Mouse (Mus musculus) kidney, embryonic 14.5 days (tissue): Measurements from ENCODE around the gene Olfr221. TPM values are rescaled to one million over a fixed set of nuclear protein-coding genes. Genes with fewer than 3 reads are reported as not detected.

Experiments used
- ATAC-seq: fragments of 200-750 bp; cut with Nextera tagmentation; 2 replicates; pipeline ENCODE4 v1.8.0; 2017; ENCODE audit warnings: moderate number of reproducible peaks, mild to moderate bottlenecking, moderate TSS enrichment, moderate library complexity; ENCODE audit not compliant: low FRiP score, low TSS enrichment
- H3K27ac ChIP-seq: fragments of 300-500 bp; sonication (generic); 2 replicates; pipeline ENCODE4 v1.5.1; 2014; ENCODE audit warnings: low read depth, mild to moderate bottlenecking, low read length, moderate library complexity, mixed read lengths
- H3K27me3 ChIP-seq: fragments of 300-500 bp; sonication (generic); 2 replicates; pipeline ENCODE4 v1.6.1; 2014; ENCODE audit warnings: mild to moderate bottlenecking, low read length; ENCODE audit not compliant: control insufficient read depth, insufficient read depth
- H3K36me3 ChIP-seq: fragments of 300-500 bp; sonication (generic); 2 replicates; pipeline ENCODE4 v1.6.1; 2014; ENCODE audit warnings: low read length, mixed read lengths; ENCODE audit not compliant: control insufficient read depth, insufficient read depth
- H3K4me1 ChIP-seq: fragments of 300-500 bp; sonication (generic); 2 replicates; pipeline ENCODE4 v1.6.1; 2014; ENCODE audit warnings: low read length, mixed read lengths; ENCODE audit not compliant: control insufficient read depth, insufficient read depth
- H3K4me2 ChIP-seq: fragments of 300-500 bp; sonication (generic); replicated peaks from 2 replicates; pipeline ENCODE4 v1.6.1; 2014; ENCODE audit warnings: low read depth, mild to moderate bottlenecking, low read length
- H3K4me3 ChIP-seq: fragments of 300-500 bp; sonication (generic); 2 replicates; pipeline ENCODE4 v1.5.1; 2014; ENCODE audit warnings: mild to moderate bottlenecking, low read length
- H3K9ac ChIP-seq: fragments of 300-500 bp; sonication (generic); 2 replicates; pipeline ENCODE4 v1.6.1; 2014; ENCODE audit warnings: low read depth, mild to moderate bottlenecking, low read length, moderate library complexity
- H3K9me3 ChIP-seq: fragments of 300-500 bp; sonication (generic); 2 replicates; pipeline ENCODE4 v1.6.1; 2016; ENCODE audit warnings: low read length; ENCODE audit not compliant: control insufficient read depth
- whole genome bisulfite sequencing: fragments of 180-500 bp; shearing (Covaris S2); extraction: QIAGEN DNeasy Blood & Tissue Kit; methylation state at CpG from one replicate; pipeline ENCODE4 v1.1.7; 2014; 5-methylcytosine and 5-hydroxymethylcytosine counted together
- polyA plus RNA-seq: library from polyadenylated mRNA; unstranded; fragments of >200 nt; fragmentation: Nextera tagmentation; extraction: Ambion mirVana; gene quantifications from 2 replicates; pipeline ENCODE4 v1.2.1, GENCODE M21; 2014

Gene Olfr221
- polyA plus RNA-seq, 1 experiment from 2014 or later: not detected

GRCm38 (mm10) chr14:52021568-52022212 lies 20.6 kb downstream of the Olfr221 start:
- Histone ChIP-seq H3K4me1 (peaks cover 34% of the 10 kb centered on the region), H3K9ac (peak overlapping the region; percentile 23; the same call in 1 of the 2 replicates), H3K27ac (peak overlapping the region; percentile 14; the same call in 1 of the 2 replicates), H3K4me2 (no peak overlapping the region), H3K36me3 (no peaks in the 10 kb centered on the region), H3K9me3 (no peaks in the 10 kb centered on the region), H3K27me3 (no peaks in the 10 kb centered on the region), H3K4me3 (no peak overlapping the region)
- no peak for ATAC-seq
- WGBS: 88% methylated on average over 8 of the region's 8 CpGs

- Histone ChIP-seq H3K9me3 (no peaks in the 10 kb centered on the region), H3K4me3 (peak overlapping the region; percentile 59; the same call in 1 of the 2 replicates), H3K27me3 (no peaks in the 10 kb centered on the region), H3K36me3 (no peaks in the 10 kb centered on the region), H3K4me2 (peak overlapping the region; percentile 59), H3K27ac (peak overlapping the region; percentile 99), H3K4me1 (peaks cover 39% of the 10 kb centered on the region), H3K9ac (peak overlapping the region; percentile 92; the same call in 1 of the 2 replicates)
- WGBS: 52% methylated on average over 4 of the region's 4 CpGs
- ATAC-seq: no peak
Observed at GRCm38 (mm10) chr14:52021138-52021529, 21.1 kb downstream of the Olfr221 start.

GRCm38 (mm10) chr14:52020486-52021137 lies 21.6 kb downstream of the Olfr221 start, which contains the start of gene Zfp219:
Gene Zfp219 (minus strand): TSS chr14:52020733.
- Histone ChIP-seq H3K4me1 (peaks cover 44% of the 10 kb centered on the region), H3K27ac (peak within 1 kb of the TSS; percentile 99), H3K36me3 (no peaks in the 10 kb centered on the region), H3K4me3 (peak within 1 kb of the TSS; percentile 59), H3K4me2 (peak within 1 kb of the TSS; percentile 59), H3K9me3 (no peaks in the 10 kb centered on the region), H3K27me3 (no peaks in the 10 kb centered on the region), H3K9ac (peak within 1 kb of the TSS; percentile 92)
- peak; percentile 58 for ATAC-seq
- WGBS: 4% methylated on average over 15 of the region's 15 CpGs

- Histone ChIP-seq H3K9ac (peak overlapping the region; percentile 92), H3K27me3 (no peaks in the 10 kb centered on the region), H3K9me3 (no peaks in the 10 kb centered on the region), H3K4me1 (peaks cover 48% of the 10 kb centered on the region), H3K36me3 (no peaks in the 10 kb centered on the region), H3K27ac (peak overlapping the region; percentile 99), H3K4me2 (peak overlapping the region; percentile 59), H3K4me3 (peak overlapping the region; percentile 59)
- under 1% methylated on average over 73 of the region's 74 CpGs for WGBS
- peak; percentile 89 for ATAC-seq
Observed at GRCm38 (mm10) chr14:52019590-52020340, 22.5 kb downstream of the Olfr221 start.

GRCm38 (mm10) chr14:52019051-52019589 lies 23.1 kb downstream of the Olfr221 start:
- Histone ChIP-seq H3K27me3 (no peaks in the 10 kb centered on the region), H3K27ac (peak overlapping the region; percentile 99), H3K4me2 (peak overlapping the region; percentile 59), H3K36me3 (no peaks in the 10 kb centered on the region), H3K4me3 (peak overlapping the region; percentile 59), H3K4me1 (peaks cover 48% of the 10 kb centered on the region), H3K9ac (peak overlapping the region; percentile 92), H3K9me3 (no peaks in the 10 kb centered on the region)
- no peak for ATAC-seq
- 31% methylated on average over 12 of the region's 12 CpGs for WGBS

- peak overlapping the region; percentile 92; the same call in 1 of the 2 replicates for H3K9ac ChIP-seq
- no peak for ATAC-seq
Observed at GRCm38 (mm10) chr14:52018248-52019050, 23.8 kb downstream of the Olfr221 start.

GRCm38 (mm10) chr14:52017662-52018061 lies 24.6 kb downstream of the Olfr221 start:
- peaks cover 57% of the 10 kb centered on the region for H3K4me1 ChIP-seq
- no peak overlapping the region for H3K9ac ChIP-seq
- H3K27me3 ChIP-seq: no peaks in the 10 kb centered on the region
- no peaks in the 10 kb centered on the region for H3K36me3 ChIP-seq
- no peaks in the 10 kb centered on the region for H3K9me3 ChIP-seq
- no peak overlapping the region for H3K4me2 ChIP-seq
- 70% methylated on average over 4 of the region's 4 CpGs for WGBS
- no peak overlapping the region for H3K27ac ChIP-seq
- no peak overlapping the region for H3K4me3 ChIP-seq
- ATAC-seq: no peak

More at GRCm38 (mm10) chr14:52018248-52019050, 23.8 kb downstream of the Olfr221 start:
- peak overlapping the region; percentile 59 for H3K4me2 ChIP-seq
- H3K4me1 ChIP-seq: peaks cover 50% of the 10 kb centered on the region
- H3K27ac ChIP-seq: peak overlapping the region; percentile 99
- H3K36me3 ChIP-seq: no peaks in the 10 kb centered on the region
- H3K4me3 ChIP-seq: peak overlapping the region; percentile 59; the same call in 1 of the 2 replicates
- H3K27me3 ChIP-seq: no peaks in the 10 kb centered on the region
- WGBS: 85% methylated on average over 15 of the region's 15 CpGs
- no peaks in the 10 kb centered on the region for H3K9me3 ChIP-seq
